ENCODE assay signal across 10 mouse cellular contexts in the genomic region with DNA sequence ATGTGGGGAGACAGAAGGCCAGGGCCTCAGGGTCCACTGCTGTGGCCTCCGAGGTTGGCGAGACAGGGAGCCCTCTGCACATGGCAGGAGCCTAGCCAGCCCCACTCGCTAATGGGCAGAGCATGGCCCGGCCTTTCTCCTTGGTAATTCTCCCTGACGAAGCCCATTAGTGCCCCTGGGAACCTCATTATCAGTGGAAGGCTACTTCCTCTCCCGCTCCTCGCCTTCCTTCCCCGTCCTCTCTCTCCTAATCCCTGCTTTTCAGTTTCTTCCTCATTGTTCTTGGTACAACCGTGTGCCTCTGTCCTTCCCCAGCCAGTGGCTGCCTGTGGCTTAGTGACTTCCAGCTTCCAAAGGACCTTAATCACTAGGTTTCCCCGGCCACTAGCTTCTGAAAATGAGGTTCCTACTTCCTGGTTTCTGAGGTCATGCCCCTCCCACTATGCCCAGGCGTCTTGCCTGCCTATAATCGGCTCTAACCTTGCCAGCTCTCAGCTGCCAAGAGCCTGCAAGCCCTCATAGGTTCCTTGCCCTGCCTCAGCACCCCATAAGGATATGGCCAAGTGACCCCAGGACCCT. TPM values are rescaled to one million over a fixed set of nuclear protein-coding genes. Genes with fewer than 3 reads are reported as not detected.
A peak's percentile ranks its signal among the peaks of the same experiment; 100 is the strongest.
DNase-seq lines count a peak whose midpoint lies in the region; ATAC-seq and TF ChIP-seq lines count a peak whose summit lies in the region.
"Had no signal": no experiment of that assay in that cellular context is flagged by ENCODE, and none has a peak within 500 bp of the region (broad histone marks: within the 10 kb centered on the region; RNA-seq: fewer than 3 reads in every experiment).

No protein-coding gene starts in this region.

- TF ChIP-seq POLR2A in liver, adult 2 months (IDR thresholded peaks at IDR 0.05; ENCODE audit: extremely low read depth, insufficient read depth, low read length) = no peak
- TF ChIP-seq POLR2A in brain, embryonic 14.5 days (IDR thresholded peaks at IDR 0.05; ENCODE audit: borderline replicate concordance, extremely low read depth, insufficient read depth, insufficient read length, poor library complexity, severe bottlenecking) = no peak

- no peak overlapping the region for H3K4me3 ChIP-seq in liver, adult 2 months (ENCODE audit: insufficient read depth, low read depth, low read length)
- H3K4me3 ChIP-seq in intestine, postnatal 0 days (ENCODE audit: low read depth, low read length) = no peak overlapping the region
- H3K4me3 ChIP-seq in kidney, embryonic 15.5 days (replicated peaks) = no peak overlapping the region
- H3K4me3 ChIP-seq: gastrocnemius, adult 2 months; layer of hippocampus, adult 2 months had no signal

- no peaks in the 10 kb centered on the region for H3K79me2 ChIP-seq in liver, adult 2 months (ENCODE audit: control insufficient read depth, insufficient read depth, low read length)

- H3K36me3 ChIP-seq in liver, adult 2 months (ENCODE audit: control insufficient read depth, insufficient read depth, low read length) = no peaks in the 10 kb centered on the region
- H3K36me3 ChIP-seq in intestine, postnatal 0 days (ENCODE audit: control insufficient read depth, insufficient read depth) = no peaks in the 10 kb centered on the region; the same call in 1 of the 2 replicates
- no peaks in the 10 kb centered on the region for H3K36me3 ChIP-seq in kidney, embryonic 15.5 days

- DNase-seq in liver, adult 2 months (ENCODE audit: extremely low read depth, low read depth, low spot score) = peak; percentile 14
- DNase-seq in liver = no peak
- DNase-seq in brain, embryonic 14.5 days (ENCODE audit: low read depth) = peak; percentile 57
- DNase-seq in naive thymus-derived CD4-positive, alpha-beta T cell, adult 2 months (ENCODE audit: low read depth) = peak; percentile 61
- no peak for DNase-seq in kidney, adult 9 months
- DNase-seq in left cerebral cortex, adult 8-10 months (ENCODE audit: low spot score in 2 of 2) = no peak
- DNase-seq: gastrocnemius, adult 2 months had no signal

- H3K27ac ChIP-seq in liver, adult 2 months (replicated peaks; ENCODE audit: insufficient read depth, low read depth, low read length) = no peak overlapping the region
- H3K27ac ChIP-seq in intestine, postnatal 0 days (ENCODE audit: low read depth, low read length) = peak overlapping the region; percentile 58
- H3K27ac ChIP-seq in kidney, embryonic 15.5 days = no peak overlapping the region
- H3K27ac ChIP-seq: gastrocnemius, adult 2 months; layer of hippocampus, adult 2 months had no signal

- WGBS in liver, adult 2 months = 54% methylated on average over 12 of the region's 12 CpGs
- WGBS in intestine, postnatal 0 days = 27% methylated on average over 12 of the region's 12 CpGs
- 54% methylated on average over 12 of the region's 12 CpGs for WGBS in kidney, embryonic 15.5 days

- no peaks in the 10 kb centered on the region for H3K27me3 ChIP-seq in liver, adult 2 months (ENCODE audit: control insufficient read depth, insufficient read depth, low read length)
- no peaks in the 10 kb centered on the region for H3K27me3 ChIP-seq in intestine, postnatal 0 days (replicated peaks; ENCODE audit: control insufficient read depth, insufficient read depth, low read length)
- H3K27me3 ChIP-seq in kidney, embryonic 15.5 days = no peaks in the 10 kb centered on the region

- H3K9me3 ChIP-seq in intestine, postnatal 0 days (ENCODE audit: control insufficient read depth) = no peaks in the 10 kb centered on the region
- H3K9me3 ChIP-seq in kidney, embryonic 15.5 days (replicated peaks) = no peaks in the 10 kb centered on the region

- peak overlapping the region; percentile 37 for H3K4me2 ChIP-seq in intestine, postnatal 0 days (replicated peaks; ENCODE audit: low read depth)
- no peak overlapping the region for H3K4me2 ChIP-seq in kidney, embryonic 15.5 days

- no peak overlapping the region for H3K9ac ChIP-seq in liver, adult 2 months (ENCODE audit: low read depth, low read length)
- no peak overlapping the region for H3K9ac ChIP-seq in intestine, postnatal 0 days (ENCODE audit: low read depth, low read length)
- H3K9ac ChIP-seq in kidney, embryonic 15.5 days = no peak overlapping the region

- TF ChIP-seq CTCF in liver, adult 2 months (IDR thresholded peaks at IDR 0.05; ENCODE audit: low read depth, low read length) = no peak
- TF ChIP-seq CTCF in brain, embryonic 14.5 days (IDR thresholded peaks at IDR 0.05; ENCODE audit: borderline replicate concordance, extremely low read depth, insufficient read depth, insufficient read length) = no peak
- TF ChIP-seq CTCF in intestine, postnatal 0 days (IDR thresholded peaks at IDR 0.05; ENCODE audit: low read depth) = no peak

- ATAC-seq in intestine, postnatal 0 days = peak; percentile 54
- ATAC-seq in kidney, embryonic 15.5 days (replicated peaks; ENCODE audit: low FRiP score) = no peak

- H3K4me1 ChIP-seq in liver, adult 2 months (ENCODE audit: control insufficient read depth, insufficient read depth, low read length) = no peaks in the 10 kb centered on the region
- H3K4me1 ChIP-seq in intestine, postnatal 0 days (replicated peaks; ENCODE audit: control insufficient read depth, insufficient read depth, low read length) = no peaks in the 10 kb centered on the region
- peaks cover 44% of the 10 kb centered on the region for H3K4me1 ChIP-seq in kidney, embryonic 15.5 days

RNA-seq across cellular contexts. Expression of a gene that starts 31.0 kb away (rescaled TPM):
- 0.13 TPM in 1 of 2 replicates, not detected in the other for total RNA-seq in liver, adult 2 months (2014; rRNA removed)
- polyA plus RNA-seq in liver, adult 2 months (2012; rRNA removed) = 0.11 TPM in 1 of 2 replicates, not detected in the other
- polyA plus RNA-seq in brain, embryonic 14.5 days (2012; rRNA removed) = 13.2 and 17.9 TPM in 2 replicates
- polyA plus RNA-seq in intestine, postnatal 0 days (2015; fragmentation: Nextera tagmentation; extraction: Ambion mirVana) = 0.76 and 1.1 TPM in 2 replicates
- total RNA-seq in left cerebral cortex, adult 8-10 months (2022) = 1 to 10 TPM; 1.5 to 4.9 (median 3.7) TPM
- polyA plus RNA-seq in kidney, embryonic 15.5 days (2015; fragmentation: Nextera tagmentation; extraction: Ambion mirVana) = 0.67 and 1.2 TPM in 2 replicates
- total RNA-seq: gastrocnemius, adult 2 months had no signal

RNA-seq across cellular contexts. Expression of a gene that starts 48.8 kb away (rescaled TPM):
- total RNA-seq in liver, adult 2 months (2014; rRNA removed) = 462 and 473 TPM in 2 replicates
- 147 and 154 TPM in 2 replicates for polyA plus RNA-seq in liver, adult 2 months (2012; rRNA removed)
- polyA plus RNA-seq in brain, embryonic 14.5 days (2012; rRNA removed) = 722 and 820 TPM in 2 replicates
- polyA plus RNA-seq in intestine, postnatal 0 days (2015; fragmentation: Nextera tagmentation; extraction: Ambion mirVana) = 531 and 541 TPM in 2 replicates
- 100 to 1,000 TPM; 240 to 334 (median 272) TPM for total RNA-seq in left cerebral cortex, adult 8-10 months (2022)
- polyA plus RNA-seq in kidney, embryonic 15.5 days (2015; fragmentation: Nextera tagmentation; extraction: Ambion mirVana) = 765 and 856 TPM in 2 replicates

RNA-seq across cellular contexts. Expression of a gene that starts 53.5 kb away (rescaled TPM):
- 0.28 and 0.67 TPM in 2 replicates for total RNA-seq in liver, adult 2 months (2014; rRNA removed)
- polyA plus RNA-seq in liver, adult 2 months (2012; rRNA removed) = 0.71 and 1.7 TPM in 2 replicates
- 56.3 and 70.2 TPM in 2 replicates for polyA plus RNA-seq in brain, embryonic 14.5 days (2012; rRNA removed)
- 15.7 and 16.9 TPM in 2 replicates for polyA plus RNA-seq in intestine, postnatal 0 days (2015; fragmentation: Nextera tagmentation; extraction: Ambion mirVana)
- total RNA-seq in left cerebral cortex, adult 8-10 months (2022) = 10 to 100 TPM; 38.3 to 48.7 (median 40.9) TPM
- polyA plus RNA-seq in kidney, embryonic 15.5 days (2015; fragmentation: Nextera tagmentation; extraction: Ambion mirVana) = 14.5 and 17.3 TPM in 2 replicates

Comparison
In these comparisons a context has a peak if more than half of its experiments do, and no peak if none do; other contexts are left out.
1. DNase-seq: peak in liver, adult 2 months (single experiment), brain, embryonic 14.5 days (single experiment) and naive thymus-derived CD4-positive, alpha-beta T cell, adult 2 months (single experiment); none in liver (single experiment), kidney, adult 9 months (single experiment) and left cerebral cortex, adult 8-10 months (0 of 2).